Mouse (Mus musculus): ENCODE measurements at regions not wholly inside any gene's neighbourhood (a gene's known extent, or its start where the extent isn't known, plus 50 kb on each side); places are given as distances from the start of the nearest gene placed in this dataset.

GRCm38 (mm10) chr14:45964043-45964442 lies 306.1 kb upstream of the Ddhd1 start:
- TF ChIP-seq POLR2A (IDR thresholded peaks at IDR 0.05; ENCODE audit: borderline replicate concordance, extremely low read depth, low read depth, low read length) (no peak), CTCF (IDR thresholded peaks at IDR 0.05; ENCODE audit: insufficient read depth, low read length) (no peak)
